ENCODE assay signal across 15 mouse cellular contexts in the genomic region with DNA sequence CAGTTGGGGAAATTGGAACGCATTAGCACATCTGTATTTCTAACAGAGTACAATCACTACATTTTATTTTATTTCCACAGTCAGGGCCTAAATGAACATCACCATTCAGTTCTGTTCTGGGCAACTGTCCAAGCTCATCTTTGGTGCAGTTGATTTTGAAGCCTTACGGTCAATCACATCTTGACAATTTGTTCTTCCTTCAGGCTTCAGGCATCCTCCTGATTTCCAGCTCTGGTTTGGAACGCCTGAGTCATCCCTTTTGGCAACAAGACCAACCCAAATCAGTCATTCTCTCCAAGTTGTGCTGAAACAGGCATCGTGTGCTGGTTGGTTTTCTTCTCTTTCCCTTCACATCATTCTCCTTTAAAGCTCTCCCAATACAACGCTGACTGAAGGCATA.
DNase-seq lines count a peak whose midpoint lies in the region; ATAC-seq lines count a peak whose summit lies in the region.
"Had no signal": no experiment of that assay in that cellular context is flagged by ENCODE, and none has a peak within 500 bp of the region (broad histone marks: within the 10 kb centered on the region; RNA-seq: fewer than 3 reads in every experiment).

No protein-coding gene starts in this region.

- no peak overlapping the region for H3K27ac ChIP-seq in hindbrain, embryonic 14.5 days
- H3K27ac ChIP-seq: limb, embryonic 15.5 days; midbrain, embryonic 12.5 days had no signal

- no peak overlapping the region for H3K4me3 ChIP-seq in hindbrain, embryonic 14.5 days (replicated peaks; ENCODE audit: low read length)
- H3K4me3 ChIP-seq: limb, embryonic 15.5 days; midbrain, embryonic 12.5 days had no signal

- no peak overlapping the region for H3K4me2 ChIP-seq in hindbrain, embryonic 14.5 days (replicated peaks)
- H3K4me2 ChIP-seq: limb, embryonic 15.5 days; midbrain, embryonic 12.5 days had no signal

- intact Hi-C loops in left cerebral cortex, postnatal 4 days (cut with DNase I): no loop called here

- 80% methylated on average over 5 of the region's 5 CpGs for WGBS in hindbrain, embryonic 14.5 days

- no peaks in the 10 kb centered on the region for H3K27me3 ChIP-seq in hindbrain, embryonic 14.5 days (ENCODE audit: control insufficient read depth, insufficient read depth, low read length)
- H3K27me3 ChIP-seq: limb, embryonic 15.5 days; midbrain, embryonic 12.5 days had no signal

- H3K4me1 ChIP-seq in hindbrain, embryonic 14.5 days (replicated peaks; ENCODE audit: control insufficient read depth, insufficient read depth, low read length): no peaks in the 10 kb centered on the region
- H3K4me1 ChIP-seq: limb, embryonic 15.5 days; midbrain, embryonic 12.5 days had no signal

- no peak overlapping the region for H3K9ac ChIP-seq in hindbrain, embryonic 14.5 days
- H3K9ac ChIP-seq: limb, embryonic 15.5 days; midbrain, embryonic 12.5 days had no signal

- no peak for ATAC-seq in hindbrain, embryonic 14.5 days (ENCODE audit: low FRiP score)
- ATAC-seq: activated CD4-positive, CD25-positive, alpha-beta regulatory T cell, adult 4 months; intestine, embryonic 16.5 days had no signal

- no peaks in the 10 kb centered on the region for H3K9me3 ChIP-seq in hindbrain, embryonic 14.5 days (ENCODE audit: control insufficient read depth, low read length)
- H3K9me3 ChIP-seq: G1E; limb, embryonic 15.5 days; midbrain, embryonic 12.5 days had no signal

- peak; percentile 7 to 28 for DNase-seq in cerebellum, postnatal 14 days
- no peak for DNase-seq in cerebellum, adult 18-20 months
- DNase-seq in left cerebral cortex, adult 18-20 months (ENCODE audit: low spot score in 2 of 2): peak; percentile 4 to 6
- DNase-seq in left cerebral cortex, postnatal 4 days: no peak
- DNase-seq in 3134 (ENCODE audit: extremely low read depth, insufficient read length, low spot score): peak; percentile 37
- peak; percentile 71 for DNase-seq in fibroblast of lung, adult 2 months (ENCODE audit: low read depth)
- DNase-seq in adrenal gland, adult 8-10 months: no peak
- no peak for DNase-seq in hindbrain, embryonic 14.5 days (ENCODE audit: low spot score)
- DNase-seq: cerebellum, adult 9-11 months; kidney, postnatal 36 days had no signal

- H3K36me3 ChIP-seq in hindbrain, embryonic 14.5 days (replicated peaks; ENCODE audit: control insufficient read depth, insufficient read depth): no peaks in the 10 kb centered on the region
- H3K36me3 ChIP-seq: G1E; limb, embryonic 15.5 days; midbrain, embryonic 12.5 days had no signal

Comparison
In these comparisons a context has a peak if more than half of its experiments do, and no peak if none do; other contexts are left out.
1. DNase-seq: peak in cerebellum, postnatal 14 days (2 of 2), left cerebral cortex, adult 18-20 months (2 of 2), 3134 (single experiment) and fibroblast of lung, adult 2 months (single experiment); none in cerebellum, adult 18-20 months (0 of 2), left cerebral cortex, postnatal 4 days (single experiment), adrenal gland, adult 8-10 months (single experiment) and hindbrain, embryonic 14.5 days (single experiment).